Mouse (Mus musculus) liver, postnatal 0 days (tissue): Measurements from ENCODE around the gene Gm43191.

Experiments
- CTCF ChIP-seq: sonication (generic); IDR thresholded peaks from 2 replicates; pipeline ENCODE4 v1.5.1; 2016; ENCODE audit warnings: antibody characterized with exemption, low read depth
- EP300 ChIP-seq: IDR thresholded peaks from 2 replicates; pipeline ENCODE4 v1.6.1; 2016; ENCODE audit warnings: antibody characterized with exemption, low read depth, mild to moderate bottlenecking

GRCm38 (mm10) chr3:116641811-116642371, 39.2 kb downstream of the Gm43191 start:
- TF ChIP-seq EP300, result no peak
- no peak for TF ChIP-seq CTCF
